Mouse (Mus musculus): ENCODE results near the gene Kifc5b. TPM values are rescaled to one million over a fixed set of nuclear protein-coding genes. Genes with fewer than 3 reads are reported as not detected.
"Not testable (repeated sequence)": the region's sequence is repeated elsewhere in the genome, so short reads cannot be mapped to it uniquely, and the experiment has no call there.

The Kifc5b gene
- polyA plus RNA-seq, 1 experiment from 2014 or later, result 5.4 TPM

GRCm38 (mm10) chr17:26968200-26968611 is 51.3 kb downstream of the Kifc5b start:
- Histone ChIP-seq H3K9me3 (replicated peaks) (no peaks in the 10 kb centered on the region), H3K4me2 (replicated peaks) (no peak overlapping the region), H3K36me3 (peaks cover 61% of the 10 kb centered on the region), H3K4me1 (peaks cover 16% of the 10 kb centered on the region), H3K4me3 (no peak overlapping the region), H3K9ac (no peak overlapping the region), H3K27me3 (no peaks in the 10 kb centered on the region), H3K27ac (no peak overlapping the region)
- 81% methylated on average over 6 of the region's 6 CpGs for WGBS
- no peak for ATAC-seq (ENCODE audit: low FRiP score)

GRCm38 (mm10) chr17:26969257-26969656 is 52.4 kb downstream of the Kifc5b start:
- no peak for ATAC-seq (ENCODE audit: low FRiP score)

GRCm38 (mm10) chr17:26970221-26970620 is 53.3 kb downstream of the Kifc5b start:
- Histone ChIP-seq H3K9me3 (replicated peaks) (no peaks in the 10 kb centered on the region), H3K4me2 (replicated peaks) (no peak overlapping the region), H3K27ac (no peak overlapping the region), H3K4me3 (no peak overlapping the region), H3K27me3 (no peaks in the 10 kb centered on the region), H3K9ac (no peak overlapping the region), H3K4me1 (peaks cover 33% of the 10 kb centered on the region), H3K36me3 (peaks cover 53% of the 10 kb centered on the region)
- 89% methylated on average over 7 of the region's 12 CpGs for WGBS
- ATAC-seq (ENCODE audit: low FRiP score), result no peak

More at GRCm38 (mm10) chr17:26969257-26969656, 52.4 kb downstream of the Kifc5b start:
- no peak overlapping the region for H3K27ac ChIP-seq
- H3K9me3 ChIP-seq (replicated peaks), result no peaks in the 10 kb centered on the region
- 91% methylated on average over 6 of the region's 6 CpGs for WGBS
- H3K9ac ChIP-seq, result no peak overlapping the region
- H3K36me3 ChIP-seq, result peaks cover 54% of the 10 kb centered on the region
- no peak overlapping the region for H3K4me3 ChIP-seq
- no peaks in the 10 kb centered on the region for H3K27me3 ChIP-seq
- peaks cover 24% of the 10 kb centered on the region for H3K4me1 ChIP-seq
- H3K4me2 ChIP-seq (replicated peaks), result no peak overlapping the region

GRCm38 (mm10) chr17:26971247-26971905 is 54.5 kb downstream of the Kifc5b start:
- no peak overlapping the region for H3K27ac ChIP-seq
- no peaks in the 10 kb centered on the region for H3K27me3 ChIP-seq
- ATAC-seq (ENCODE audit: low FRiP score), result no peak
- H3K9ac ChIP-seq, result peak overlapping the region; percentile 23; the same call in 1 of the 2 replicates
- 62% methylated on average over 8 of the region's 8 CpGs for WGBS
- H3K36me3 ChIP-seq, result peaks cover 53% of the 10 kb centered on the region
- no peaks in the 10 kb centered on the region for H3K9me3 ChIP-seq (replicated peaks)
- H3K4me3 ChIP-seq, result no peak overlapping the region
- peak overlapping the region; percentile 79 for H3K4me2 ChIP-seq (replicated peaks)
- peaks cover 43% of the 10 kb centered on the region for H3K4me1 ChIP-seq

- peaks cover 46% of the 10 kb centered on the region for H3K4me1 ChIP-seq
- 8% methylated on average over 3 of the region's 3 CpGs for WGBS
- H3K27ac ChIP-seq, result peak overlapping the region; percentile 86; the same call in 1 of the 2 replicates
- H3K4me3 ChIP-seq, result peak overlapping the region; percentile 87
- H3K9me3 ChIP-seq (replicated peaks), result no peaks in the 10 kb centered on the region
- peaks cover 50% of the 10 kb centered on the region for H3K36me3 ChIP-seq
- H3K27me3 ChIP-seq, result no peaks in the 10 kb centered on the region
- H3K9ac ChIP-seq, result peak overlapping the region; percentile 84
- H3K4me2 ChIP-seq (replicated peaks), result peak overlapping the region; percentile 79
- ATAC-seq (ENCODE audit: low FRiP score), result no peak
Observed at GRCm38 (mm10) chr17:26972107-26972506, 55.2 kb downstream of the Kifc5b start.

GRCm38 (mm10) chr17:26972703-26973574 is 56.0 kb downstream of the Kifc5b start, which contains the start of gene Zbtb9:
Gene Zbtb9, plus strand, starts transcription at chr17:26973167.
- H3K4me1 ChIP-seq, result peaks cover 46% of the 10 kb centered on the region

GRCm38 (mm10) chr17:26974547-26974946 is 57.7 kb downstream of the Kifc5b start:
- Histone ChIP-seq H3K4me2 (replicated peaks) (peak overlapping the region; percentile 98), H3K27ac (no peak overlapping the region), H3K36me3 (peaks cover 55% of the 10 kb centered on the region), H3K9ac (no peak overlapping the region), H3K9me3 (replicated peaks) (no peaks in the 10 kb centered on the region), H3K27me3 (no peaks in the 10 kb centered on the region), H3K4me1 (peaks cover 46% of the 10 kb centered on the region), H3K4me3 (no peak overlapping the region)
- ATAC-seq (ENCODE audit: low FRiP score), result no peak
- WGBS, result 90% methylated on average over 15 of the region's 15 CpGs

More at GRCm38 (mm10) chr17:26972703-26973574, 56.0 kb downstream of the Kifc5b start, which contains the start of gene Zbtb9:
- Histone ChIP-seq H3K4me2 (replicated peaks) (peak within 1 kb of the TSS; percentile 98), H3K27ac (peak within 1 kb of the TSS; percentile 86), H3K27me3 (no peaks in the 10 kb centered on the region), H3K9me3 (replicated peaks) (no peaks in the 10 kb centered on the region), H3K4me3 (peak within 1 kb of the TSS; percentile 87), H3K36me3 (peaks cover 49% of the 10 kb centered on the region), H3K9ac (peak within 1 kb of the TSS; percentile 84)
- ATAC-seq (ENCODE audit: low FRiP score), result peak; percentile 98
- under 1% methylated on average over 74 of the region's 75 CpGs for WGBS

GRCm38 (mm10) chr17:26975415-26975814 is 58.5 kb downstream of the Kifc5b start:
- Histone ChIP-seq H3K27me3 (no peaks in the 10 kb centered on the region), H3K9me3 (replicated peaks) (no peaks in the 10 kb centered on the region), H3K9ac (no peak overlapping the region), H3K4me2 (replicated peaks) (no peak overlapping the region), H3K27ac (no peak overlapping the region), H3K36me3 (peaks cover 58% of the 10 kb centered on the region), H3K4me3 (no peak overlapping the region), H3K4me1 (peaks cover 46% of the 10 kb centered on the region)
- ATAC-seq (ENCODE audit: low FRiP score), result no peak

GRCm38 (mm10) chr17:26977354-26977753 is 60.5 kb downstream of the Kifc5b start:
- not testable (repeated sequence) for H3K4me3 ChIP-seq; H3K4me2 ChIP-seq (replicated peaks); H3K27me3 ChIP-seq; H3K9me3 ChIP-seq (replicated peaks); ATAC-seq (ENCODE audit: low FRiP score); H3K27ac ChIP-seq; H3K9ac ChIP-seq
- peaks cover 33% of the 10 kb centered on the region for H3K4me1 ChIP-seq
- H3K36me3 ChIP-seq, result peaks cover 62% of the 10 kb centered on the region
- 88% methylated on average over 6 of the region's 6 CpGs for WGBS

- Histone ChIP-seq H3K4me1 (peaks cover 21% of the 10 kb centered on the region), H3K36me3 (peaks cover 61% of the 10 kb centered on the region), H3K4me3 (no peak overlapping the region), H3K9ac (no peak overlapping the region), H3K9me3 (replicated peaks) (no peaks in the 10 kb centered on the region), H3K27me3 (no peaks in the 10 kb centered on the region), H3K27ac (no peak overlapping the region), H3K4me2 (replicated peaks) (no peak overlapping the region)
- WGBS, result 81% methylated on average over 2 of the region's 2 CpGs
- no peak for ATAC-seq (ENCODE audit: low FRiP score)
Observed at GRCm38 (mm10) chr17:26979426-26979825, 62.5 kb downstream of the Kifc5b start.

- no peaks in the 10 kb centered on the region for H3K27me3 ChIP-seq
- H3K27ac ChIP-seq, result no peak overlapping the region
- H3K4me3 ChIP-seq, result no peak overlapping the region
- 74% methylated on average over 2 of the region's 2 CpGs for WGBS
- no peak overlapping the region for H3K4me2 ChIP-seq (replicated peaks)
- H3K9me3 ChIP-seq (replicated peaks), result no peaks in the 10 kb centered on the region
- H3K36me3 ChIP-seq, result peaks cover 45% of the 10 kb centered on the region
- peaks cover 6% of the 10 kb centered on the region for H3K4me1 ChIP-seq
- no peak overlapping the region for H3K9ac ChIP-seq
- ATAC-seq (ENCODE audit: low FRiP score), result no peak
Observed at GRCm38 (mm10) chr17:26981050-26981449, 64.2 kb downstream of the Kifc5b start.

Measured in hindbrain, embryonic 12.5 days (tissue).